Mouse (Mus musculus): ENCODE results near the gene Phf5a. TPM values are rescaled to one million over a fixed set of nuclear protein-coding genes. Genes with fewer than 3 reads are reported as not detected.

Phf5a gene
- polyA plus RNA-seq, 1 experiment from 2014 or later: 157 TPM

GRCm38 (mm10) chr15:81831136-81831825 lies 40.4 kb downstream of the Phf5a start:
- H3K9me3 ChIP-seq (ENCODE audit: control insufficient read depth, low read depth, low read length): no peaks in the 10 kb centered on the region
- H3K36me3 ChIP-seq (ENCODE audit: control insufficient read depth, insufficient read depth, low read length): peaks cover 6% of the 10 kb centered on the region; the same call in 1 of the 2 replicates
- H3K27ac ChIP-seq (ENCODE audit: low read length): no peak overlapping the region; the same call in 1 of the 2 replicates
- no peak overlapping the region for H3K9ac ChIP-seq (replicated peaks; ENCODE audit: low read depth, low read length)
- H3K4me3 ChIP-seq (ENCODE audit: low read depth, low read length): no peak overlapping the region
- 15% methylated on average over 24 of the region's 24 CpGs for WGBS
- H3K4me1 ChIP-seq (ENCODE audit: control insufficient read depth, insufficient read depth, low read length): peaks cover 9% of the 10 kb centered on the region; the same call in 1 of the 2 replicates
- H3K4me2 ChIP-seq (replicated peaks; ENCODE audit: low read depth, low read length): peak overlapping the region; percentile 23; the same call in 1 of the 2 replicates
- peak; percentile 81; the same call in 1 of the 2 replicates for ATAC-seq (ENCODE audit: insufficient number of reproducible peaks, insufficient read depth, low FRiP score, low read depth)
- no peaks in the 10 kb centered on the region for H3K27me3 ChIP-seq (ENCODE audit: control insufficient read depth, insufficient read depth, low read length)

- Histone ChIP-seq H3K4me2 (replicated peaks; ENCODE audit: low read depth, low read length) (no peak overlapping the region), H3K9ac (replicated peaks; ENCODE audit: low read depth, low read length) (no peak overlapping the region), H3K4me1 (ENCODE audit: control insufficient read depth, insufficient read depth, low read length) (peaks cover 2% of the 10 kb centered on the region; the same call in 1 of the 2 replicates), H3K4me3 (ENCODE audit: low read depth, low read length) (no peak overlapping the region), H3K36me3 (ENCODE audit: control insufficient read depth, insufficient read depth, low read length) (peaks cover 13% of the 10 kb centered on the region; the same call in 1 of the 2 replicates), H3K27ac (ENCODE audit: low read length) (no peak overlapping the region), H3K9me3 (ENCODE audit: control insufficient read depth, low read depth, low read length) (no peaks in the 10 kb centered on the region), H3K27me3 (ENCODE audit: control insufficient read depth, insufficient read depth, low read length) (no peaks in the 10 kb centered on the region)
- 96% methylated on average over 4 of the region's 4 CpGs for WGBS
- no peak for ATAC-seq (ENCODE audit: insufficient number of reproducible peaks, insufficient read depth, low FRiP score, low read depth)
These were observed 41.2 kb downstream of the Phf5a start for GRCm38 (mm10) chr15:81830530-81830929.

DNA sequence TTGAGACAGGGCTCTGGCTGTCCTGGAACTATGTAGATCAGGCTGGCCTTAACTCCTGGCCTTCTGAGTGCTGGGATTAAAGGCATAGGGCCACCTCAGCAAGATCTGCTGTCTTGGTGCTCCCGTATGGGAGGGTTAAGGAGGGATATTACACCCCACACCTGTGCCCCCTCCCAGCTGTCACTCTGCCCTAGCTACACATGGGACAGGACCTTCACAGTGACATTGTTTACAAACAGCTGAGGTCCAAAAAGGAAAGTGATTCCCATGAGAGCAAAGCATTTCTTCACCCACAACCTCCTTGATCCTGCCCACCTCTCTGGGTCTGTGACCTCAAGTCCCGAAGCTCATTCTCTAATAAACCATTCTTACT lies 42.5 kb downstream of the Phf5a start:
- no peaks in the 10 kb centered on the region for H3K4me1 ChIP-seq (ENCODE audit: control insufficient read depth, insufficient read depth, low read length)
- H3K9me3 ChIP-seq (ENCODE audit: control insufficient read depth, low read depth, low read length): no peaks in the 10 kb centered on the region
- no peak overlapping the region for H3K9ac ChIP-seq (replicated peaks; ENCODE audit: low read depth, low read length)
- H3K4me3 ChIP-seq (ENCODE audit: low read depth, low read length): no peak overlapping the region
- no peak overlapping the region for H3K27ac ChIP-seq (ENCODE audit: low read length)
- peaks cover 22% of the 10 kb centered on the region; the same call in 1 of the 2 replicates for H3K36me3 ChIP-seq (ENCODE audit: control insufficient read depth, insufficient read depth, low read length)
- 74% methylated on average over 2 of the region's 2 CpGs for WGBS
- H3K4me2 ChIP-seq (replicated peaks; ENCODE audit: low read depth, low read length): no peak overlapping the region
- H3K27me3 ChIP-seq (ENCODE audit: control insufficient read depth, insufficient read depth, low read length): no peaks in the 10 kb centered on the region
- ATAC-seq (ENCODE audit: insufficient number of reproducible peaks, insufficient read depth, low FRiP score, low read depth): no peak

- Histone ChIP-seq H3K9me3 (ENCODE audit: control insufficient read depth, low read depth, low read length) (no peaks in the 10 kb centered on the region), H3K4me3 (ENCODE audit: low read depth, low read length) (no peak overlapping the region), H3K4me1 (ENCODE audit: control insufficient read depth, insufficient read depth, low read length) (no peaks in the 10 kb centered on the region), H3K4me2 (replicated peaks; ENCODE audit: low read depth, low read length) (no peak overlapping the region), H3K36me3 (ENCODE audit: control insufficient read depth, insufficient read depth, low read length) (peaks cover 22% of the 10 kb centered on the region; the same call in 1 of the 2 replicates), H3K27ac (ENCODE audit: low read length) (no peak overlapping the region; the same call in 1 of the 2 replicates), H3K9ac (replicated peaks; ENCODE audit: low read depth, low read length) (no peak overlapping the region), H3K27me3 (ENCODE audit: control insufficient read depth, insufficient read depth, low read length) (no peaks in the 10 kb centered on the region)
- no peak for ATAC-seq (ENCODE audit: insufficient number of reproducible peaks, insufficient read depth, low FRiP score, low read depth)
- 89% methylated on average over 7 of the region's 7 CpGs for WGBS
These were observed 43.1 kb downstream of the Phf5a start for GRCm38 (mm10) chr15:81828426-81829207.

DNA sequence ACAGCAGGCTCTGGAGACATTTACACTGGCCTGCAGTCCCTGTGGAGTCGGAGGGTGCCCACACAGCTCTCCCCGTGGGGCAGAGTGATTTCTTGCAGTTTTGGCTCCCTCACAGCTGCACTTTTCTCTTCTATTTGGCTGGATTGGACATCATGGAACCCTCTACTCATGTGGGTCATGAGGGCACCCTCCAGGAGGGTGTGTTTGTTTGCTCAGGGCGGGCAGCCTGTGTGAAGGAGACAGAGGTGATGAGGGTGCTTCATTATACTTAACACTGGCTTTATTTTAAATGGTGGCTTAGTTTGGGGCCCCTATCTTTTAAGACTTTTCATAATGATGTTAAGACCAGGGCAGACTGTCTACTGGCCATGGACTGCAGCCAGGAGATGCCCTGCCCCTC lies 46.9 kb downstream of the Phf5a start:
- Histone ChIP-seq H3K9me3 (ENCODE audit: control insufficient read depth, low read depth, low read length) (no peaks in the 10 kb centered on the region), H3K27ac (ENCODE audit: low read length) (no peak overlapping the region), H3K4me3 (ENCODE audit: low read depth, low read length) (no peak overlapping the region), H3K4me1 (ENCODE audit: control insufficient read depth, insufficient read depth, low read length) (no peaks in the 10 kb centered on the region), H3K36me3 (ENCODE audit: control insufficient read depth, insufficient read depth, low read length) (peaks cover 42% of the 10 kb centered on the region), H3K4me2 (replicated peaks; ENCODE audit: low read depth, low read length) (no peak overlapping the region), H3K9ac (replicated peaks; ENCODE audit: low read depth, low read length) (no peak overlapping the region), H3K27me3 (ENCODE audit: control insufficient read depth, insufficient read depth, low read length) (no peaks in the 10 kb centered on the region)
- WGBS: 71% methylated on average over 3 of the region's 3 CpGs
- no peak for ATAC-seq (ENCODE audit: insufficient number of reproducible peaks, insufficient read depth, low FRiP score, low read depth)

DNA sequence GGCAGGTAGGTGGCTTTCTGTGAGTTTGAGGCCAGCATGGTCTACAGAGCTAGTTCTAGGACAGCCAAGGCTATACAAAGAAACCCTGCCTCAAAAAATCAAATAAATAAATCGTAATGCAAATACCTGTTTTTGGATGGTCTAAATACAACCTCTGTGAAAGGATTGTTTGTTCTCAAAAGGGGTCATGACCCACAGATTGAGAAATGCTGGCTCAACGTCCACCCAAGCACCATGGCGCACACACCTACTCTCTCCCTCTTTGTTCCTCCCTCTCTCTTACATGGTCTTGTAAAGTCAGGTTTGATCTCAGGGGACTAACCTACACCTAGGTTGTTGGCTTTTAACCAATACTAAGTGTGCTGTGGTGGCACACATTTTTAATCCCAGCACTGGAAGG lies 49.1 kb downstream of the Phf5a start:
- ATAC-seq (ENCODE audit: insufficient number of reproducible peaks, insufficient read depth, low FRiP score, low read depth): no peak
- Histone ChIP-seq H3K9me3 (ENCODE audit: control insufficient read depth, low read depth, low read length) (no peaks in the 10 kb centered on the region), H3K4me1 (ENCODE audit: control insufficient read depth, insufficient read depth, low read length) (no peaks in the 10 kb centered on the region), H3K27me3 (ENCODE audit: control insufficient read depth, insufficient read depth, low read length) (no peaks in the 10 kb centered on the region), H3K4me3 (ENCODE audit: low read depth, low read length) (no peak overlapping the region), H3K27ac (ENCODE audit: low read length) (no peak overlapping the region), H3K9ac (replicated peaks; ENCODE audit: low read depth, low read length) (no peak overlapping the region), H3K4me2 (replicated peaks; ENCODE audit: low read depth, low read length) (no peak overlapping the region), H3K36me3 (ENCODE audit: control insufficient read depth, insufficient read depth, low read length) (peaks cover 49% of the 10 kb centered on the region)
- WGBS: 77% methylated on average over 3 of the region's 3 CpGs

DNA sequence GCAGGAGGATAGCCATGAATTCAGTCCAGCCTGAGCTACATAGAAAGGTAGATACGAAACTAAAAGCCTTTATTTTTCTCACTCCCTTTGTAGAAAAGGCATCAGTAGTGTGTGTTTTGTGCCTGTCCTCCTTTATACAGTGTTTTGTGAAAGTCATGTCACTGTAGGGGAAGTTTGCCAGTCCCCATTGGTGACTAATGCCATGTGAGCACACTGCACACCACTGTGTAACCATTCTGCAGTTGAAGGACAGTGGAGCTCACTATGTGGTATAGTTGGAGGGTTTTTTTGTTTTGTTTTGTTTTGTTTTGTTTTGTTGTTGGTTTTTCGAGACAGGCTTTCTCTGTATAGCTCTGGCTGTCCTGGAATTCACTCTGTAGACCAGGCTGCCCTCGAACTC lies 53.3 kb downstream of the Phf5a start:
- Histone ChIP-seq H3K4me2 (replicated peaks; ENCODE audit: low read depth, low read length) (no peak overlapping the region), H3K4me3 (ENCODE audit: low read depth, low read length) (no peak overlapping the region), H3K9ac (replicated peaks; ENCODE audit: low read depth, low read length) (no peak overlapping the region), H3K4me1 (ENCODE audit: control insufficient read depth, insufficient read depth, low read length) (no peaks in the 10 kb centered on the region), H3K36me3 (ENCODE audit: control insufficient read depth, insufficient read depth, low read length) (peaks cover 51% of the 10 kb centered on the region), H3K27me3 (ENCODE audit: control insufficient read depth, insufficient read depth, low read length) (no peaks in the 10 kb centered on the region), H3K9me3 (ENCODE audit: control insufficient read depth, low read depth, low read length) (no peaks in the 10 kb centered on the region), H3K27ac (ENCODE audit: low read length) (no peak overlapping the region)
- 82% methylated on average over 3 of the region's 3 CpGs for WGBS
- ATAC-seq (ENCODE audit: insufficient number of reproducible peaks, insufficient read depth, low FRiP score, low read depth): no peak

GRCm38 (mm10) chr15:81814716-81815370 lies 56.9 kb downstream of the Phf5a start:
- no peak overlapping the region for H3K9ac ChIP-seq (replicated peaks; ENCODE audit: low read depth, low read length)
- peaks cover 7% of the 10 kb centered on the region; the same call in 1 of the 2 replicates for H3K4me1 ChIP-seq (ENCODE audit: control insufficient read depth, insufficient read depth, low read length)
- ATAC-seq (ENCODE audit: insufficient number of reproducible peaks, insufficient read depth, low FRiP score, low read depth): no peak
- no peaks in the 10 kb centered on the region for H3K9me3 ChIP-seq (ENCODE audit: control insufficient read depth, low read depth, low read length)
- WGBS: 88% methylated on average over 12 of the region's 12 CpGs
- no peak overlapping the region for H3K4me3 ChIP-seq (ENCODE audit: low read depth, low read length)
- no peak overlapping the region for H3K27ac ChIP-seq (ENCODE audit: low read length)
- H3K4me2 ChIP-seq (replicated peaks; ENCODE audit: low read depth, low read length): no peak overlapping the region
- H3K36me3 ChIP-seq (ENCODE audit: control insufficient read depth, insufficient read depth, low read length): peaks cover 33% of the 10 kb centered on the region
- no peaks in the 10 kb centered on the region for H3K27me3 ChIP-seq (ENCODE audit: control insufficient read depth, insufficient read depth, low read length)

Data from stomach, embryonic 14.5 days (tissue).